Mouse (Mus musculus): ENCODE results near the gene Ppp2r1b. TPM values are rescaled to one million over a fixed set of nuclear protein-coding genes. Genes with fewer than 3 reads are reported as not detected.

Ppp2r1b gene
- polyA plus RNA-seq, 1 experiment from 2014 or later, result 105 TPM

GRCm38 (mm10) chr9:50811746-50812145 lies 33.4 kb upstream of the Ppp2r1b start:
- H3K4me2 ChIP-seq (replicated peaks; ENCODE audit: low read depth, low read length), result no peak overlapping the region
- no peak for DNase-seq (ENCODE audit: low spot score)
- H3K36me3 ChIP-seq (ENCODE audit: control insufficient read depth, insufficient read depth, low read length), result peaks cover 9% of the 10 kb centered on the region

GRCm38 (mm10) chr9:50813796-50814195 lies 31.3 kb upstream of the Ppp2r1b start:
- Histone ChIP-seq H3K27ac (ENCODE audit: low read depth, low read length) (no peak overlapping the region), H3K4me3 (ENCODE audit: low read depth, low read length) (no peak overlapping the region), H3K9me3 (ENCODE audit: control insufficient read depth, low read length) (no peaks in the 10 kb centered on the region), H3K9ac (ENCODE audit: low read depth, low read length) (no peak overlapping the region), H3K4me1 (replicated peaks; ENCODE audit: control insufficient read depth, insufficient read depth, low read length) (no peaks in the 10 kb centered on the region), H3K27me3 (ENCODE audit: control insufficient read depth, insufficient read depth, low read length) (no peaks in the 10 kb centered on the region), H3K4me2 (replicated peaks; ENCODE audit: low read depth, low read length) (no peak overlapping the region), H3K36me3 (ENCODE audit: control insufficient read depth, insufficient read depth, low read length) (peaks cover 6% of the 10 kb centered on the region)
- 97% methylated on average over 5 of the region's 5 CpGs for WGBS
- ATAC-seq (ENCODE audit: low FRiP score) (no peak), DNase-seq (ENCODE audit: low spot score) (no peak)

More at GRCm38 (mm10) chr9:50811746-50812145, 33.4 kb upstream of the Ppp2r1b start:
- no peaks in the 10 kb centered on the region for H3K4me1 ChIP-seq (replicated peaks; ENCODE audit: control insufficient read depth, insufficient read depth, low read length)
- 86% methylated on average over 2 of the region's 2 CpGs for WGBS
- no peak overlapping the region for H3K9ac ChIP-seq (ENCODE audit: low read depth, low read length)
- no peaks in the 10 kb centered on the region for H3K9me3 ChIP-seq (ENCODE audit: control insufficient read depth, low read length)
- no peak for ATAC-seq (ENCODE audit: low FRiP score)
- H3K4me3 ChIP-seq (ENCODE audit: low read depth, low read length), result no peak overlapping the region
- H3K27me3 ChIP-seq (ENCODE audit: control insufficient read depth, insufficient read depth, low read length), result no peaks in the 10 kb centered on the region
- no peak overlapping the region for H3K27ac ChIP-seq (ENCODE audit: low read depth, low read length)

- no peaks in the 10 kb centered on the region for H3K4me1 ChIP-seq (replicated peaks; ENCODE audit: control insufficient read depth, insufficient read depth, low read length)
- H3K27me3 ChIP-seq (ENCODE audit: control insufficient read depth, insufficient read depth, low read length), result no peaks in the 10 kb centered on the region
- no peaks in the 10 kb centered on the region for H3K9me3 ChIP-seq (ENCODE audit: control insufficient read depth, low read length)
- DNase-seq (ENCODE audit: low spot score), result no peak
- peaks cover 2% of the 10 kb centered on the region; the same call in 1 of the 2 replicates for H3K36me3 ChIP-seq (ENCODE audit: control insufficient read depth, insufficient read depth, low read length)
- no peak for ATAC-seq (ENCODE audit: low FRiP score)
- H3K4me2 ChIP-seq (replicated peaks; ENCODE audit: low read depth, low read length), result no peak overlapping the region
- 90% methylated on average over 4 of the region's 4 CpGs for WGBS
- no peak overlapping the region for H3K27ac ChIP-seq (ENCODE audit: low read depth, low read length)
- H3K4me3 ChIP-seq (ENCODE audit: low read depth, low read length), result no peak overlapping the region
- H3K9ac ChIP-seq (ENCODE audit: low read depth, low read length), result no peak overlapping the region
Observed at GRCm38 (mm10) chr9:50815666-50816065, 29.4 kb upstream of the Ppp2r1b start.

GRCm38 (mm10) chr9:50816512-50816911 lies 28.6 kb upstream of the Ppp2r1b start:
- H3K27me3 ChIP-seq (ENCODE audit: control insufficient read depth, insufficient read depth, low read length), result no peaks in the 10 kb centered on the region
- no peaks in the 10 kb centered on the region for H3K4me1 ChIP-seq (replicated peaks; ENCODE audit: control insufficient read depth, insufficient read depth, low read length)
- H3K36me3 ChIP-seq (ENCODE audit: control insufficient read depth, insufficient read depth, low read length), result peaks cover 2% of the 10 kb centered on the region; the same call in 1 of the 2 replicates
- ATAC-seq (ENCODE audit: low FRiP score), result no peak
- no peak overlapping the region for H3K4me2 ChIP-seq (replicated peaks; ENCODE audit: low read depth, low read length)
- H3K9ac ChIP-seq (ENCODE audit: low read depth, low read length), result no peak overlapping the region
- no peak overlapping the region for H3K27ac ChIP-seq (ENCODE audit: low read depth, low read length)
- H3K9me3 ChIP-seq (ENCODE audit: control insufficient read depth, low read length), result no peaks in the 10 kb centered on the region
- no peak for DNase-seq (ENCODE audit: low spot score)
- WGBS, result 94% methylated on average over 1 of the region's 1 CpGs
- no peak overlapping the region for H3K4me3 ChIP-seq (ENCODE audit: low read depth, low read length)

GRCm38 (mm10) chr9:50818050-50818449 lies 27.1 kb upstream of the Ppp2r1b start:
- H3K27me3 ChIP-seq (ENCODE audit: control insufficient read depth, insufficient read depth, low read length), result no peaks in the 10 kb centered on the region
- no peak for ATAC-seq (ENCODE audit: low FRiP score)
- H3K4me1 ChIP-seq (replicated peaks; ENCODE audit: control insufficient read depth, insufficient read depth, low read length), result no peaks in the 10 kb centered on the region
- no peak overlapping the region for H3K9ac ChIP-seq (ENCODE audit: low read depth, low read length)
- H3K9me3 ChIP-seq (ENCODE audit: control insufficient read depth, low read length), result no peaks in the 10 kb centered on the region
- H3K36me3 ChIP-seq (ENCODE audit: control insufficient read depth, insufficient read depth, low read length), result peaks cover 2% of the 10 kb centered on the region; the same call in 1 of the 2 replicates
- 85% methylated on average over 6 of the region's 6 CpGs for WGBS
- no peak for DNase-seq (ENCODE audit: low spot score)
- H3K4me2 ChIP-seq (replicated peaks; ENCODE audit: low read depth, low read length), result no peak overlapping the region
- no peak overlapping the region for H3K4me3 ChIP-seq (ENCODE audit: low read depth, low read length)
- H3K27ac ChIP-seq (ENCODE audit: low read depth, low read length), result no peak overlapping the region

GRCm38 (mm10) chr9:50819716-50820115 lies 25.4 kb upstream of the Ppp2r1b start:
- H3K9ac ChIP-seq (ENCODE audit: low read depth, low read length), result no peak overlapping the region
- no peaks in the 10 kb centered on the region for H3K4me1 ChIP-seq (replicated peaks; ENCODE audit: control insufficient read depth, insufficient read depth, low read length)
- WGBS, result 94% methylated on average over 6 of the region's 6 CpGs
- ATAC-seq (ENCODE audit: low FRiP score), result no peak
- no peaks in the 10 kb centered on the region for H3K9me3 ChIP-seq (ENCODE audit: control insufficient read depth, low read length)
- no peak for DNase-seq (ENCODE audit: low spot score)
- no peaks in the 10 kb centered on the region for H3K27me3 ChIP-seq (ENCODE audit: control insufficient read depth, insufficient read depth, low read length)
- no peak overlapping the region for H3K4me3 ChIP-seq (ENCODE audit: low read depth, low read length)
- no peak overlapping the region for H3K27ac ChIP-seq (ENCODE audit: low read depth, low read length)
- 0 out of 2 replicates have a peak, but pooled peaks cover 2% of the 10 kb centered on the region for H3K36me3 ChIP-seq (ENCODE audit: control insufficient read depth, insufficient read depth, low read length)
- no peak overlapping the region for H3K4me2 ChIP-seq (replicated peaks; ENCODE audit: low read depth, low read length)

- Histone ChIP-seq H3K4me3 (ENCODE audit: low read depth, low read length) (no peak overlapping the region), H3K36me3 (ENCODE audit: control insufficient read depth, insufficient read depth, low read length) (0 out of 2 replicates have a peak, but pooled peaks cover 2% of the 10 kb centered on the region)
- WGBS, result 89% methylated on average over 5 of the region's 6 CpGs
Observed at GRCm38 (mm10) chr9:50821651-50822050, 23.4 kb upstream of the Ppp2r1b start.

GRCm38 (mm10) chr9:50822216-50822615 lies 22.9 kb upstream of the Ppp2r1b start:
- H3K4me2 ChIP-seq (replicated peaks; ENCODE audit: low read depth, low read length), result no peak overlapping the region
- H3K4me3 ChIP-seq (ENCODE audit: low read depth, low read length), result no peak overlapping the region
- 98% methylated on average over 5 of the region's 5 CpGs for WGBS
- 0 out of 2 replicates have a peak, but pooled peaks cover 2% of the 10 kb centered on the region for H3K36me3 ChIP-seq (ENCODE audit: control insufficient read depth, insufficient read depth, low read length)
- no peak overlapping the region for H3K27ac ChIP-seq (ENCODE audit: low read depth, low read length)
- ATAC-seq (ENCODE audit: low FRiP score) (no peak), DNase-seq (ENCODE audit: low spot score) (no peak)
- no peaks in the 10 kb centered on the region for H3K4me1 ChIP-seq (replicated peaks; ENCODE audit: control insufficient read depth, insufficient read depth, low read length)
- no peak overlapping the region for H3K9ac ChIP-seq (ENCODE audit: low read depth, low read length)
- no peaks in the 10 kb centered on the region for H3K27me3 ChIP-seq (ENCODE audit: control insufficient read depth, insufficient read depth, low read length)
- no peaks in the 10 kb centered on the region for H3K9me3 ChIP-seq (ENCODE audit: control insufficient read depth, low read length)

More at GRCm38 (mm10) chr9:50821651-50822050, 23.4 kb upstream of the Ppp2r1b start:
- DNase-seq (ENCODE audit: low spot score), result no peak
- Histone ChIP-seq H3K27me3 (ENCODE audit: control insufficient read depth, insufficient read depth, low read length) (no peaks in the 10 kb centered on the region), H3K9ac (ENCODE audit: low read depth, low read length) (no peak overlapping the region), H3K27ac (ENCODE audit: low read depth, low read length) (no peak overlapping the region), H3K4me2 (replicated peaks; ENCODE audit: low read depth, low read length) (no peak overlapping the region), H3K4me1 (replicated peaks; ENCODE audit: control insufficient read depth, insufficient read depth, low read length) (no peaks in the 10 kb centered on the region), H3K9me3 (ENCODE audit: control insufficient read depth, low read length) (no peaks in the 10 kb centered on the region)
- ATAC-seq (ENCODE audit: low FRiP score), result no peak

GRCm38 (mm10) chr9:50823779-50824453 lies 21.2 kb upstream of the Ppp2r1b start:
- 0 out of 2 replicates have a peak, but pooled peaks cover 2% of the 10 kb centered on the region for H3K36me3 ChIP-seq (ENCODE audit: control insufficient read depth, insufficient read depth, low read length)
- no peak overlapping the region for H3K4me2 ChIP-seq (replicated peaks; ENCODE audit: low read depth, low read length)
- ATAC-seq (ENCODE audit: low FRiP score), result no peak
- no peaks in the 10 kb centered on the region for H3K27me3 ChIP-seq (ENCODE audit: control insufficient read depth, insufficient read depth, low read length)
- no peak overlapping the region for H3K27ac ChIP-seq (ENCODE audit: low read depth, low read length)
- no peaks in the 10 kb centered on the region for H3K9me3 ChIP-seq (ENCODE audit: control insufficient read depth, low read length)
- WGBS, result 89% methylated on average over 11 of the region's 11 CpGs
- no peak overlapping the region for H3K4me3 ChIP-seq (ENCODE audit: low read depth, low read length)
- no peaks in the 10 kb centered on the region for H3K4me1 ChIP-seq (replicated peaks; ENCODE audit: control insufficient read depth, insufficient read depth, low read length)
- no peak overlapping the region for H3K9ac ChIP-seq (ENCODE audit: low read depth, low read length)
- no peak for DNase-seq (ENCODE audit: low spot score)
